Mouse (Mus musculus): ENCODE results near the gene Armcx4. TPM values are rescaled to one million over a fixed set of nuclear protein-coding genes. Genes with fewer than 3 reads are reported as not detected.
"Not testable (repeated sequence)": the region's sequence is repeated elsewhere in the genome, so short reads cannot be mapped to it uniquely, and the experiment has no call there.

Armcx4 gene
- polyA plus RNA-seq, 1 experiment from 2014 or later = 7.0 TPM

DNA sequence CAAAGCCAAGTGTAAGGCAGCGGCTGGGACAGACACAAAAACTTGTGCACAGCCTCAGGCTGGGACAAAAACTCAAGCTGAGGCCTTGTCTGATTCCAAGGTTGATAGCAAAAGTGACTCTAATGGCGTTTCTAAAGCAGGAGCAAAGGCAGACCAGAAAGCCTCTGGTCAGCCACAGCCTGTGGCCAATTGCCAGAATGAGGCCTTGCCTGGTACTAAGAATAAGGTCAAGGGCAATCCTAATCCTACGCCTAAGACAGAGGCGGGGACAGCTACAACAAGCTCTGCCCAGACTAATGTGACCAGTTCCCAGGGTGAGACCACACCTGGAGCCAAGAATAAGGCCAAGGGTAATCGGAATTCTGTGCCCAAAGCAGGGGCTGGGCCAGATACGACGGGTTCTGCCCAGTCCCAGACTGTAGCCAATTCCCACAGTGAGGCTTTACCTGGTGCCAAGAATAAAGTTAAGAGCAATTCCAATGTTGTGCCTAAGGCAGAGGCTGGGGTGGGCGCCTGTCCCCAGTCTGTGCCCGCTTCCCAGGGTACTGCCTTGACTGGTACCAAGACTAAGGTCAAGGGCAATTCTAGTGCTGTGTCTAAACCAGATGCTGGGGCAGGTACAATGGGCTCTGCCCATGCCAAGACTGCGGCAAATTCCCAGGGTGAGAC lies 4.7 kb downstream of the Armcx4 start:
- Histone ChIP-seq H3K4me2 (replicated peaks) (no peak overlapping the region), H3K27ac (no peak overlapping the region), H3K9ac (no peak overlapping the region), H3K27me3 (peaks cover 8% of the 10 kb centered on the region; the same call in 1 of the 2 replicates), H3K4me1 (0 out of 2 replicates have a peak, but pooled peaks cover 2% of the 10 kb centered on the region), H3K36me3 (peaks cover 40% of the 10 kb centered on the region), H3K9me3 (no peaks in the 10 kb centered on the region), H3K4me3 (no peak overlapping the region)
- 0 out of 2 replicates have a peak, but pooled peaks have one; percentile 7 for ATAC-seq (ENCODE audit: insufficient number of reproducible peaks, insufficient read depth, low FRiP score, low TSS enrichment)
- WGBS = 90% methylated on average over 10 of the region's 10 CpGs

DNA sequence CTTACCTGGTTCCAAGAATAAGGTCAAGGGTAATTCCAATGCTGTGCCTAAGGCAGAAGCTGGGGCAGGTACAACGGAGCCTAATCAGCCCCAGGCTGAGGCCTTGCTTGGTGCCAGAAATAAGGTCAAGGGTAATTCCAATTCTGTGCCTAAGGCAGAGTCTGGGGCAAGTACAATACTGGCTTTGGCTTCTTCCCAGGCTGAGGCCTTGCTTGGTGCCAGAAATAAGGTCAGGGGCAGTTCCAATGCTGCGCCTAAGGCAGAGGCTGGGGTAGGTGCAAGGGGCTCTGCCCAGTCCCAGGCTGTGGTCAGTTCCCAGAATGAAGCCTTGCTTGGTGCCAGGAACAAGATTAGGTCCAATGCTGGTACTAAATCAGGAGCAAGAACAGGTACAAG lies 5.2 kb downstream of the Armcx4 start:
- Histone ChIP-seq H3K4me3 (no peak overlapping the region), H3K27ac (no peak overlapping the region), H3K4me1 (0 out of 2 replicates have a peak, but pooled peaks cover 2% of the 10 kb centered on the region), H3K36me3 (peaks cover 40% of the 10 kb centered on the region), H3K9ac (no peak overlapping the region), H3K27me3 (peaks cover 8% of the 10 kb centered on the region; the same call in 1 of the 2 replicates), H3K4me2 (replicated peaks) (no peak overlapping the region), H3K9me3 (no peaks in the 10 kb centered on the region)
- no peak for ATAC-seq (ENCODE audit: insufficient number of reproducible peaks, insufficient read depth, low FRiP score, low TSS enrichment)
- 85% methylated on average over 2 of the region's 2 CpGs for WGBS

DNA sequence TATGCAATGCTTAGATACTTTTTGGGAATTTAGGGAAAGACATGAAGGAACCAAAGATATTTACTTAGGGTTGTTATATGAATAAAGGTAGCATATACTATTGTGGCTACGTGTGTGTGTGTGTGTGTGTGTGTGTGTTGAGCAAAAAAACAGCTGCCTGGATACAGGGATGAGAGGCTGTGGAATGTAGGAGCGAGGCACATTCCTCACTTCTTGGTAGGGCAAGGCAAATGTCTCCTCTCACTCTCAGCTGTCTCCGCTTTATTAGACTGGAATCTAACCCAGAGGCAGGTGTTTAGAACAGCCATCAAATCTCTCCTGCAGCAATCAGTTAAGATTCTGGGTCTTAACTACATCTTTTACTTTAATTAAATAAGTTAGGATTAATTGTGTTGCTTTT lies 30.5 kb downstream of the Armcx4 start:
- no peaks in the 10 kb centered on the region for H3K9me3 ChIP-seq
- no peaks in the 10 kb centered on the region for H3K36me3 ChIP-seq
- no peak overlapping the region for H3K27ac ChIP-seq
- H3K9ac ChIP-seq = no peak overlapping the region
- no peak overlapping the region for H3K4me2 ChIP-seq (replicated peaks)
- no peaks in the 10 kb centered on the region for H3K4me1 ChIP-seq
- 35% methylated on average over 3 of the region's 3 CpGs for WGBS
- H3K27me3 ChIP-seq = peaks cover 7% of the 10 kb centered on the region; the same call in 1 of the 2 replicates
- ATAC-seq (ENCODE audit: insufficient number of reproducible peaks, insufficient read depth, low FRiP score, low TSS enrichment) = no peak
- no peak overlapping the region for H3K4me3 ChIP-seq

GRCm38 (mm10) chrX:134717752-134718308 lies 31.5 kb downstream of the Armcx4 start, which contains the start of gene Armcx1:
Armcx1 (plus strand) TSS chrX:134717963.
- H3K4me2 ChIP-seq (replicated peaks) = peak within 1 kb of the TSS; percentile 45

DNA sequence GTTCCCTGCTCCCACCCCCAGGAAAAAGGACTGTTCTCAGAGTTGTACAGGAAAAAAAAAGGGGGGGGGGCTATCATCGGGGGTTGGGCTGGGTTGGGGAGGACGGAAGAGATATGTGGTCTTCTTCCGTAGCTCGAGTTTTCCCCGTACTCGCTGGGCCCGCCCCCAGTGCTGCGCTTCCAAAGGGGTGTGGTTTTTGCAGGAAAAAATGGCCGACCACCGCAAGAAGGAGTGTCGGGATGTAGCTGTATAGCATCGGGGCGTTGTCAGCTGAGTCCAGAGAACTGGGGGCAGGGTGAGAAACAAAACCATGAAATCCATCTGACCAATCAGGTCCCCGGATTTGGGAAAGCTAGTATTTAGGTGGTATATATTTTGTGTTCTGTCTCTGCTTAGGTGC lies 32.2 kb downstream of the Armcx4 start:
- peak overlapping the region; percentile 64 for H3K9ac ChIP-seq
- 17% methylated on average over 14 of the region's 14 CpGs for WGBS
- H3K36me3 ChIP-seq = no peaks in the 10 kb centered on the region
- H3K27ac ChIP-seq = peak overlapping the region; percentile 91
- peak overlapping the region; percentile 45 for H3K4me2 ChIP-seq (replicated peaks)
- peak; percentile 70; the same call in 1 of the 2 replicates for ATAC-seq (ENCODE audit: insufficient number of reproducible peaks, insufficient read depth, low FRiP score, low TSS enrichment)
- peak overlapping the region; percentile 49 for H3K4me3 ChIP-seq
- no peaks in the 10 kb centered on the region for H3K9me3 ChIP-seq
- H3K4me1 ChIP-seq = no peaks in the 10 kb centered on the region
- peaks cover 7% of the 10 kb centered on the region; the same call in 1 of the 2 replicates for H3K27me3 ChIP-seq

More at GRCm38 (mm10) chrX:134717752-134718308, 31.5 kb downstream of the Armcx4 start, which contains the start of gene Armcx1:
- WGBS = 14% methylated on average over 16 of the region's 16 CpGs
- Histone ChIP-seq H3K27ac (peak within 1 kb of the TSS; percentile 91), H3K36me3 (no peaks in the 10 kb centered on the region), H3K4me1 (no peaks in the 10 kb centered on the region), H3K9me3 (no peaks in the 10 kb centered on the region), H3K27me3 (peaks cover 7% of the 10 kb centered on the region; the same call in 1 of the 2 replicates), H3K4me3 (peak within 1 kb of the TSS; percentile 49), H3K9ac (peak within 1 kb of the TSS; percentile 64)
- peak; percentile 92 for ATAC-seq (ENCODE audit: insufficient number of reproducible peaks, insufficient read depth, low FRiP score, low TSS enrichment)

- H3K9ac ChIP-seq; H3K36me3 ChIP-seq; H3K4me3 ChIP-seq; H3K4me2 ChIP-seq (replicated peaks); H3K27me3 ChIP-seq; H3K9me3 ChIP-seq; H3K4me1 ChIP-seq; H3K27ac ChIP-seq: not testable (repeated sequence)
- ATAC-seq (ENCODE audit: insufficient number of reproducible peaks, insufficient read depth, low FRiP score, low TSS enrichment) = peak; percentile 41; the same call in 1 of the 2 replicates
- 43% methylated on average over 2 of the region's 2 CpGs for WGBS
Measured at GRCm38 (mm10) chrX:134723762-134724161, 37.4 kb downstream of the Armcx4 start.

DNA sequence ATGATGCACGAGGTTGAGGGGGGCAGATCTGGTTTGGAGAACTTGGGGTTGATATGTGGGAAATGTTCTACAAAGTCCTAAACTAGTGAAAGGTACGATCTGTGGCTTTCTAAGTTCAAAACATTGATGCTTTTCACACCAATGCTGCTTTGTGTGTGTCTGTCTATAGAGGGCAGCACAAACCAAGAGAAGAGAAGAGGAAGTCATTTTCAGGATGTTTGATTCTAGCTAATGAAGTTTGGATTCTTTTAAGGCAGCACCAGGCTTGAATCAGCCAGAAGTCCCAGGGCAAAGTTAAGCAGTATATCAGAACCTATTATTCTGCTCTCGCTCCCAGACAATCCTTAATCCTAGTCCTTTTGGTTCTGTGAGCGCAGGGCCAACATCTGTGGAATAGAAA lies 43.5 kb downstream of the Armcx4 start:
- no peak overlapping the region for H3K9ac ChIP-seq
- ATAC-seq (ENCODE audit: insufficient number of reproducible peaks, insufficient read depth, low FRiP score, low TSS enrichment) = no peak
- H3K4me1 ChIP-seq = no peaks in the 10 kb centered on the region
- H3K27me3 ChIP-seq = peaks cover 3% of the 10 kb centered on the region; the same call in 1 of the 2 replicates
- H3K36me3 ChIP-seq = no peaks in the 10 kb centered on the region
- no peak overlapping the region for H3K4me3 ChIP-seq
- H3K4me2 ChIP-seq (replicated peaks) = no peak overlapping the region
- whole genome bisulfite sequencing = 49% methylated on average over 4 of the region's 4 CpGs
- H3K9me3 ChIP-seq = no peaks in the 10 kb centered on the region
- H3K27ac ChIP-seq = no peak overlapping the region

DNA sequence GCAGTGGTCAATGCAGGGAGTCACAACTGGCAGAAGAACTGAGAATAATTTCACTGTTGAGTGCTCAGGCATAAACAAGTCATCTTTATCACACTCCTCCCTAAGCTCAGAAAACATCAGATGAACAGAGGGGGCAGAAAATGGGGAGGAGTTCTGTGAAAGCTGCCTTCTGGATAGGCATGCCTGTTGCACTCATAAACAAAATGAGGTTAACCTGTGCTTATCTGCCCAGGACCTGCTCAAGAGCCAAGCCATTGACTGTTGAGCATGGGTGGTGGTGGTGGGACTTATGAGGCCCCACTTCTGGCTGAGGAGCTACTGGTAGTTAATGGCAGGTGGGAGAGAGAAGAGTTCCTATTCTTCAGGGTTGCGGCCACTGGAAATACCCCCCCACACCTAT lies 51.5 kb downstream of the Armcx4 start:
- no peak overlapping the region for H3K4me3 ChIP-seq
- 100% methylated on average over 1 of the region's 1 CpGs for WGBS
- no peak overlapping the region for H3K4me2 ChIP-seq (replicated peaks)
- H3K4me1 ChIP-seq = no peaks in the 10 kb centered on the region
- H3K27ac ChIP-seq = no peak overlapping the region
- ATAC-seq (ENCODE audit: insufficient number of reproducible peaks, insufficient read depth, low FRiP score, low TSS enrichment) = no peak
- no peaks in the 10 kb centered on the region for H3K36me3 ChIP-seq
- peaks cover 7% of the 10 kb centered on the region; the same call in 1 of the 2 replicates for H3K27me3 ChIP-seq
- no peak overlapping the region for H3K9ac ChIP-seq
- H3K9me3 ChIP-seq = no peaks in the 10 kb centered on the region

GRCm38 (mm10) chrX:134739160-134739559 lies 52.8 kb downstream of the Armcx4 start:
- WGBS = 64% methylated on average over 4 of the region's 4 CpGs
- Histone ChIP-seq H3K4me3 (no peak overlapping the region), H3K9me3 (no peaks in the 10 kb centered on the region), H3K4me2 (replicated peaks) (no peak overlapping the region), H3K4me1 (no peaks in the 10 kb centered on the region), H3K27me3 (peaks cover 7% of the 10 kb centered on the region; the same call in 1 of the 2 replicates), H3K27ac (no peak overlapping the region), H3K9ac (no peak overlapping the region), H3K36me3 (no peaks in the 10 kb centered on the region)
- ATAC-seq (ENCODE audit: insufficient number of reproducible peaks, insufficient read depth, low FRiP score, low TSS enrichment) = no peak

DNA sequence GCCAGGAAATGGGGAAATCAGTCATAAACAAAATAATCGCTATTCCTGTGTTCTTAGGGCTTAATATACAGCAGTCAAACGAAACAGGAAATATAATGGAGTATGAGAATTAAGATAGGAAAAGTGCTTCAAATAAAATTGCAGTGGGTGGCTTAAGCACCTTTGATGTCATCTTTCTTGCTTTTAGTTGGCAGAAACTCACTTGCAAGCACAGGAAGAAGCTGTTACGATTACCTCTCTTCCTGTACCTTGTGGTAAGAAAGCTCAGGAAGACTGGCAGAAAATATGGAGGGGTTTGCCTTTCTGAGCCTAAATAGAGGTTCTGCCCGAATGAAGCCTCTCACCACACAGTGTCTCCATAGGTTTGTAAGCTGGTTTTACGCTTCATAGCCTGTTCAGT lies 55.5 kb downstream of the Armcx4 start:
- no peaks in the 10 kb centered on the region for H3K36me3 ChIP-seq
- no peak overlapping the region for H3K9ac ChIP-seq
- WGBS = 77% methylated on average over 5 of the region's 5 CpGs
- no peak for ATAC-seq (ENCODE audit: insufficient number of reproducible peaks, insufficient read depth, low FRiP score, low TSS enrichment)
- H3K27me3 ChIP-seq = 0 out of 2 replicates have a peak, but pooled peaks cover 9% of the 10 kb centered on the region
- H3K4me2 ChIP-seq (replicated peaks) = no peak overlapping the region
- H3K9me3 ChIP-seq = no peaks in the 10 kb centered on the region
- H3K4me1 ChIP-seq = no peaks in the 10 kb centered on the region
- no peak overlapping the region for H3K27ac ChIP-seq
- no peak overlapping the region for H3K4me3 ChIP-seq

Measured in embryonic facial prominence, embryonic 12.5 days (tissue).